Mouse (Mus musculus): Measurements from ENCODE around the gene Meis2. TPM values are rescaled to one million over a fixed set of nuclear protein-coding genes. Genes with fewer than 3 reads are reported as not detected.

Meis2 gene
- polyA plus RNA-seq, 1 experiment, result 1.4 TPM

DNA sequence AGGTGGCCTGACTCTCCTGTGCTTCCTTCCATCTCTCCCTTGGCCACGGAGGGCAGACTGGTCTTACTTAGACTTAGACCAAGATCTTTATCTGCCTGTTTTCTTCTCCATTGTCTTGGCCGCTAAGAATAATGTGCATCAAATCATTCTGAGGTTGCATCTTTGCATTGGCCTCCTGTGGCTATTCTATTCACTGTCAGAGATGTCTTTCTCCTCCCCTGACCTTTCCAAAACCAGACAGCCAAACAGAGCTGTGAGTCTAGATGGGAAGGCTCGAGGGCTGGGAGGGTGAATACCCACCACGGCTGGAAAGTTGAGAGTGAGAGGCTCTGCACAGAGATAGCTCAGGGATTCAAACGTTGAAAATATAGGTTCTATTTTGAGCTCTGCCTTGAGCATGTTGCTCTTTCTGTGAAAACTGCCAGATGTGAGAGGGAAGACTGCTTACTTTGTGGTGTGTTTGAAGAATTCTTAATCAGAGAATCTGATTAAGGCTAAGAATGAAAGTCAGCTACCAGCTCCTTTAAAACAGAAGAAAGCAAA is 102.3 kb downstream of the Meis2 start:
- Histone ChIP-seq H3K27me3 (ENCODE audit: control insufficient read depth, insufficient read depth, low read length) (no peaks in the 10 kb centered on the region), H3K4me1 (ENCODE audit: control insufficient read depth, insufficient read depth, low read length) (no peaks in the 10 kb centered on the region), H3K36me3 (ENCODE audit: control insufficient read depth, insufficient read depth, low read length) (no peaks in the 10 kb centered on the region), H3K4me3 (ENCODE audit: control insufficient read depth, low read depth, low read length) (no peak overlapping the region), H3K27ac (ENCODE audit: control insufficient read depth, insufficient read depth, low read depth, low read length) (no peak overlapping the region)
- TF ChIP-seq POLR2A (IDR thresholded peaks at IDR 0.05; ENCODE audit: control insufficient read depth, low read depth, low read length) (no peak), CTCF (IDR thresholded peaks at IDR 0.05; ENCODE audit: control insufficient read depth, insufficient read depth, insufficient replicate concordance, low read depth, low read length) (no peak)

DNA sequence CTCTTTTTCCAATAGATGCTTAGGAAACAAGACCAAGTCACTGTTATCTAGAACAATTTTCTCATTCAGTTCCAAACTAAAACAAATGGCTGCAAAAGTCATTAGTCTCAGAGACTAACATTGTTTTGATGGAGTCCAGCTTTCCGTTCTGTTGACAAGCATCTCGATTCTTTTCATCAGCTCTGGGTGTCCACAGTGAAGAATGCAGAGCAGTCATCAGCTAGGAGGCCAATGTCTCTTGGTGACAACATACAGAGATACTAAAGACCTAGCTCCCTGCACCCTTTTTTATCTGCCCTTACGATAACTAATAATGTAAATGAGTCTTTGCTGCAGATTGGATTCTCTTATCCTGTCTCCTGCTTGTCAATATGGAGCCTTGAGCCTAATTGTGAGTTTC is 102.9 kb downstream of the Meis2 start:
- Histone ChIP-seq H3K4me1 (ENCODE audit: control insufficient read depth, insufficient read depth, low read length) (no peaks in the 10 kb centered on the region), H3K4me3 (ENCODE audit: control insufficient read depth, low read depth, low read length) (no peak overlapping the region), H3K27ac (ENCODE audit: control insufficient read depth, insufficient read depth, low read depth, low read length) (no peak overlapping the region), H3K36me3 (ENCODE audit: control insufficient read depth, insufficient read depth, low read length) (no peaks in the 10 kb centered on the region), H3K27me3 (ENCODE audit: control insufficient read depth, insufficient read depth, low read length) (no peaks in the 10 kb centered on the region)
- no peak for TF ChIP-seq CTCF (IDR thresholded peaks at IDR 0.05; ENCODE audit: control insufficient read depth, insufficient read depth, insufficient replicate concordance, low read depth, low read length)
- no peak for TF ChIP-seq POLR2A (IDR thresholded peaks at IDR 0.05; ENCODE audit: control insufficient read depth, low read depth, low read length)

DNA sequence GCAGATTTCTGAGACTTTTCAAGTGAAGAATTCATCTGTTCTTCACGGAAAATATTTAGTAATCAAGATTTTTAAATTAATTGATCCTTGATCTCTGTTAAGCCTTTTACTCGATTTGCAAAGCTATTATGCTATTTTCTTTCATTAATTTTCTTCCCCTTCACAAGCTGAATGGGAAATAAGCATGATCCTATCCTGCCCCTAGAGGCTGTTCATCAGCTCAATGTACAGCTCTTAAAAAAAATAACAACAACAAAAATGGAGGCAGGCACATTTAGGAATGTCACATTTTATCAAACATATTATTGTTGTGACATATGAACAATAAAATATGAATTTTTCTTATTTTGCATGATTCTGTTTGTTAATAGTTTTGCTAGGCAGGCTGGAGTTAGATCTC is 103.5 kb downstream of the Meis2 start:
- no peak overlapping the region for H3K4me3 ChIP-seq (ENCODE audit: control insufficient read depth, low read depth, low read length)
- H3K4me1 ChIP-seq (ENCODE audit: control insufficient read depth, insufficient read depth, low read length), result no peaks in the 10 kb centered on the region
- H3K36me3 ChIP-seq (ENCODE audit: control insufficient read depth, insufficient read depth, low read length), result no peaks in the 10 kb centered on the region
- TF ChIP-seq CTCF (IDR thresholded peaks at IDR 0.05; ENCODE audit: control insufficient read depth, insufficient read depth, insufficient replicate concordance, low read depth, low read length), result no peak
- no peak for TF ChIP-seq POLR2A (IDR thresholded peaks at IDR 0.05; ENCODE audit: control insufficient read depth, low read depth, low read length)
- no peak overlapping the region for H3K27ac ChIP-seq (ENCODE audit: control insufficient read depth, insufficient read depth, low read depth, low read length)
- H3K27me3 ChIP-seq (ENCODE audit: control insufficient read depth, insufficient read depth, low read length), result no peaks in the 10 kb centered on the region

DNA sequence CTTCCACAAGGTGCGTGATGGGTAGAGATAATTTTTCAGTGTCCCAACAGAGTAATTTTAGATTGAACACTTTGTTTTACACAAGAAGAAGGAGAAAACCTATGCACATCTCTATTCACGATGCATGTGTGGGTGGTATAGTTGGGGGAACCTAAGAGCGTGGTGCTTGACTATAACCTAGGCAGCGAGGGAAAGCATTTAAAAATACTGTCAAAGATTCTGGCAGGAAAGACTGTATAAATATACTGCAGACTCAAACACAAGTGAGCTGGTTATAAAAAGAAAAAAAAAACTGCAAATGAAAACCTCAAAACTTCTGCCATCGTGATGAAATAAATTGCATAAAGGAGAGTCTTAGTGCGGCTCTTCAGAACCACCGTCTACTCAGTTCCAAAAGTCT is 105.0 kb downstream of the Meis2 start:
- H3K27me3 ChIP-seq (ENCODE audit: control insufficient read depth, insufficient read depth, low read length), result no peaks in the 10 kb centered on the region
- no peak overlapping the region for H3K4me3 ChIP-seq (ENCODE audit: control insufficient read depth, low read depth, low read length)
- H3K4me1 ChIP-seq (ENCODE audit: control insufficient read depth, insufficient read depth, low read length), result no peaks in the 10 kb centered on the region
- H3K27ac ChIP-seq (ENCODE audit: control insufficient read depth, insufficient read depth, low read depth, low read length), result no peak overlapping the region
- TF ChIP-seq CTCF (IDR thresholded peaks at IDR 0.05; ENCODE audit: control insufficient read depth, insufficient read depth, insufficient replicate concordance, low read depth, low read length), result no peak
- no peaks in the 10 kb centered on the region for H3K36me3 ChIP-seq (ENCODE audit: control insufficient read depth, insufficient read depth, low read length)

DNA sequence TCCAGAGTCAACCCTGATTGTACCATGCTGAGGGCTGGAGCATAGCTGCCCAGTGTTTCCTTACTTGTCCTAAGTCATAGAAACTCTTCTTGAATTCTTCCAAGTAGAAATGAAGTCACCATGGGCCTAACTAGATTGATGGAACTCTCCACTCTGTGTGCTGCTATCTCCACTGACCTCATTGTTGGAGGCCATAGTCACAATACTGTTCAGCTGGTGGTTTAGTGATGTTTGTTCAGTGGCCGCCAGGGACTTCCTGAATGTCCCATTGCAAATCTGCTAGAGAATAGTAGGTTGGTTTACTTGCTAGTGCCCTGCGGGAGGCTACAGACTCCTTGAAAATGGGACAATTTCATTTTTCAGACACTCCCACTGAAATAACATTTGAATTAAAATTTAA is 108.9 kb downstream of the Meis2 start:
- Histone ChIP-seq H3K27me3 (ENCODE audit: control insufficient read depth, insufficient read depth, low read length) (no peaks in the 10 kb centered on the region), H3K4me1 (ENCODE audit: control insufficient read depth, insufficient read depth, low read length) (no peaks in the 10 kb centered on the region), H3K27ac (ENCODE audit: control insufficient read depth, insufficient read depth, low read depth, low read length) (no peak overlapping the region), H3K36me3 (ENCODE audit: control insufficient read depth, insufficient read depth, low read length) (no peaks in the 10 kb centered on the region), H3K4me3 (ENCODE audit: control insufficient read depth, low read depth, low read length) (no peak overlapping the region)
- TF ChIP-seq POLR2A (IDR thresholded peaks at IDR 0.05; ENCODE audit: control insufficient read depth, low read depth, low read length), result no peak
- no peak for TF ChIP-seq CTCF (IDR thresholded peaks at IDR 0.05; ENCODE audit: control insufficient read depth, insufficient read depth, insufficient replicate concordance, low read depth, low read length)

DNA sequence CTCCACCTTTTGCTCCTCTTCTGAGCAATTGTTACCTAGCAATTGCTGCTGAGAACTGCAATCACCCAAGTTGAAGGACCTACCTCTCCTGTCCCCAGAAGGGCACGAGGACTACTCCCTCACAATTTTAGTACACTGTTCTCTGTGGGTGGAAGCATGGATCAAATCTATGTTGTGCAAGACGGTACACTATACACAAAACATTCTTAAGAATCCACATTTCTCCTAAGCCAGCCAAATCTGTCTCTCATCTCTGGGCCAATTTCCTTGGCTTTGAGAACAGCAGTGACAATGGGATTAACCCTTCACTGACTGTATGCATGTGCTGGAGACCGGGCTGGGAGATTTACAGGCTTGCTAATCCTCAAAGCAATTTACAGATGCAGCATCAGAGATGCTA is 115.0 kb downstream of the Meis2 start:
- no peak overlapping the region for H3K27ac ChIP-seq (ENCODE audit: control insufficient read depth, insufficient read depth, low read depth, low read length)
- no peaks in the 10 kb centered on the region for H3K36me3 ChIP-seq (ENCODE audit: control insufficient read depth, insufficient read depth, low read length)
- peaks cover 2% of the 10 kb centered on the region; the same call in 1 of the 2 replicates for H3K4me1 ChIP-seq (ENCODE audit: control insufficient read depth, insufficient read depth, low read length)
- H3K27me3 ChIP-seq (ENCODE audit: control insufficient read depth, insufficient read depth, low read length), result no peaks in the 10 kb centered on the region
- TF ChIP-seq POLR2A (IDR thresholded peaks at IDR 0.05; ENCODE audit: control insufficient read depth, low read depth, low read length), result no peak
- TF ChIP-seq CTCF (IDR thresholded peaks at IDR 0.05; ENCODE audit: control insufficient read depth, insufficient read depth, insufficient replicate concordance, low read depth, low read length), result no peak
- H3K4me3 ChIP-seq (ENCODE audit: control insufficient read depth, low read depth, low read length), result no peak overlapping the region

DNA sequence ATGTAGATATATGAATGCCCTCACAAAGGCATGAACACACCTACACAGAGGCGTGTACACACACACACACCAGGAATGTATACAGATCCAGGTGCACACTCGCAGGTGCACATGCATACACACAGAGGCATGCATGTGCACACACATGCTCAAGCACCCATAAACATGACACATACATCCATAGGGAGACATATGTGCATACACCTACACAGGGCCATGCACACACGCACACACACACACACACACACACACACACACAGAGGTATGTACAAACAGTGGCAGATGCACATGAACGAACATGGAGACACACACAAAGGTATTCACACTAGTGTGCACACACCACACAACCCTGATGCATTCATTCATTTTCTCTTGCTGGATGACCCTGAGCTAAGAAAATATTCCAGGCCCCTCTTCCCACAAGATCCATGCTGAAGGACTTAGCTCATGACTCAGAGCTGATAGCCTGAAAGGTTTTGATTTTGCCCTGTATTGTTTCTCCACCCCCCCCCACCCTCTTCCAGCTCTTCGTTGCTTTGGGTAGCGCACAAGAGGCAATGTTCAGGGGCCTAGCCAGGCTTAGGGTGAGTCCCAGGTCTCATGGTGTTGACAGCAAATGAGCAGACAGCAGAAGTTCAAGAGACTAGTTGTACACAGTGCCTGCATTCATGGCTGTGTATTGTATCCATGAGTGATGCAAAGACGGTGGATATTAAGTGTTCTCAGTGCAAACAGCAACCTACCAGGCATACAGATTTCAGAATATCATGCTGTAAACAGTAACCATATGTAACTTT is 116.8 kb downstream of the Meis2 start:
- no peak overlapping the region for H3K4me3 ChIP-seq (ENCODE audit: control insufficient read depth, low read depth, low read length)
- TF ChIP-seq CTCF (IDR thresholded peaks at IDR 0.05; ENCODE audit: control insufficient read depth, insufficient read depth, insufficient replicate concordance, low read depth, low read length) (no peak), POLR2A (IDR thresholded peaks at IDR 0.05; ENCODE audit: control insufficient read depth, low read depth, low read length) (no peak)
- H3K27ac ChIP-seq (ENCODE audit: control insufficient read depth, insufficient read depth, low read depth, low read length), result no peak overlapping the region
- peaks cover 2% of the 10 kb centered on the region; the same call in 1 of the 2 replicates for H3K4me1 ChIP-seq (ENCODE audit: control insufficient read depth, insufficient read depth, low read length)
- H3K27me3 ChIP-seq (ENCODE audit: control insufficient read depth, insufficient read depth, low read length), result no peaks in the 10 kb centered on the region
- H3K36me3 ChIP-seq (ENCODE audit: control insufficient read depth, insufficient read depth, low read length), result no peaks in the 10 kb centered on the region
